Mouse (Mus musculus) CD4-positive, CD25-positive, alpha-beta regulatory T cell, adult 2 months (primary cell): ENCODE measurements around the gene Gm20517.

Source experiments
- DNase-seq: peaks from one replicate; pipeline ENCODE4 v3.0.0-alpha.2; 2012; ENCODE audit warnings: low read depth, low spot score

The Gm20517 gene

GRCm38 (mm10) chr17:47708972-47709371 is 97.6 kb downstream of the Gm20517 start:
- no peak for DNase-seq

GRCm38 (mm10) chr17:47710036-47710435 is 98.6 kb downstream of the Gm20517 start:
- DNase-seq: no peak

GRCm38 (mm10) chr17:47711883-47712282 is 100.5 kb downstream of the Gm20517 start:
- no peak for DNase-seq

GRCm38 (mm10) chr17:47712889-47713571 is 101.6 kb downstream of the Gm20517 start:
- DNase-seq: no peak

- no peak for DNase-seq
Measured at GRCm38 (mm10) chr17:47715037-47715436, 103.6 kb downstream of the Gm20517 start.

- no peak for DNase-seq
Measured at GRCm38 (mm10) chr17:47721183-47721582, 109.8 kb downstream of the Gm20517 start.

- DNase-seq: no peak
Measured at GRCm38 (mm10) chr17:47726566-47726965, 115.2 kb downstream of the Gm20517 start, which contains the start of gene Pgc. Gene Pgc, plus strand, starts transcription at chr17:47726842.

GRCm38 (mm10) chr17:47730633-47731575 is 119.5 kb downstream of the Gm20517 start:
- no peak for DNase-seq
